8 mouse cellular contexts compared by ENCODE assay signal in genomic region chr5:142416070-142416775, GRCm38 (mm10). TPM values are rescaled to one million over a fixed set of nuclear protein-coding genes. Genes with fewer than 3 reads are reported as not detected.
A peak's percentile ranks its signal among the peaks of the same experiment; 100 is the strongest.
DNase-seq lines count a peak whose midpoint lies in the region; ATAC-seq lines count a peak whose summit lies in the region.
"Had no signal": no experiment of that assay in that cellular context is flagged by ENCODE, and none has a peak within 500 bp of the region (broad histone marks: within the 10 kb centered on the region; RNA-seq: fewer than 3 reads in every experiment).

No protein-coding gene starts in this region.

- no peak overlapping the region for H3K4me2 ChIP-seq in lung, embryonic 16.5 days (ENCODE audit: low read depth, low read length)
- H3K4me2 ChIP-seq in liver, embryonic 12.5 days = peak overlapping the region; percentile 51
- H3K4me2 ChIP-seq in stomach, embryonic 15.5 days = no peak overlapping the region
- H3K4me2 ChIP-seq: embryonic facial prominence, embryonic 12.5 days had no signal

- no peaks in the 10 kb centered on the region for H3K27me3 ChIP-seq in lung, embryonic 16.5 days (ENCODE audit: control insufficient read depth, insufficient read depth, low read depth, low read length)
- no peaks in the 10 kb centered on the region for H3K27me3 ChIP-seq in liver, embryonic 12.5 days (replicated peaks)
- no peaks in the 10 kb centered on the region for H3K27me3 ChIP-seq in stomach, embryonic 15.5 days (replicated peaks)
- H3K27me3 ChIP-seq: embryonic facial prominence, embryonic 12.5 days had no signal

- H3K9ac ChIP-seq in lung, embryonic 16.5 days (ENCODE audit: low read length) = 0 out of 2 replicates have a peak overlapping the region, but pooled peaks have one; percentile 12
- H3K9ac ChIP-seq in liver, embryonic 12.5 days = peak overlapping the region; percentile 27; the same call in 1 of the 2 replicates
- H3K9ac ChIP-seq in stomach, embryonic 15.5 days = no peak overlapping the region
- H3K9ac ChIP-seq: embryonic facial prominence, embryonic 12.5 days had no signal

- no peak for DNase-seq in lung, postnatal 14 days
- DNase-seq in embryo, embryonic 11 days = peak; percentile 42
- DNase-seq in kidney, adult 11 months = no peak
- no peak for DNase-seq in layer of hippocampus, adult 18-20 months (ENCODE audit: low spot score in 2 of 2)

- H3K27ac ChIP-seq in lung, embryonic 16.5 days (ENCODE audit: low read length) = peak overlapping the region; percentile 67; the same call in 1 of the 2 replicates
- H3K27ac ChIP-seq in liver, embryonic 12.5 days = peak overlapping the region; percentile 63
- H3K27ac ChIP-seq in stomach, embryonic 15.5 days = peak overlapping the region; percentile 52; the same call in 1 of the 2 replicates
- H3K27ac ChIP-seq: embryonic facial prominence, embryonic 12.5 days had no signal

- no peaks in the 10 kb centered on the region for H3K36me3 ChIP-seq in lung, embryonic 16.5 days (ENCODE audit: control insufficient read depth, insufficient read depth, low read length)
- peaks cover 25% of the 10 kb centered on the region for H3K36me3 ChIP-seq in liver, embryonic 12.5 days
- H3K36me3 ChIP-seq in stomach, embryonic 15.5 days = peaks cover 10% of the 10 kb centered on the region; the same call in 1 of the 2 replicates

- H3K4me1 ChIP-seq in lung, embryonic 16.5 days (replicated peaks; ENCODE audit: control insufficient read depth, insufficient read depth, low read length) = peaks cover 25% of the 10 kb centered on the region
- peaks cover 65% of the 10 kb centered on the region for H3K4me1 ChIP-seq in liver, embryonic 12.5 days
- H3K4me1 ChIP-seq in stomach, embryonic 15.5 days = peaks cover 11% of the 10 kb centered on the region

- H3K4me3 ChIP-seq in lung, embryonic 16.5 days (ENCODE audit: low read length) = no peak overlapping the region
- no peak overlapping the region for H3K4me3 ChIP-seq in liver, embryonic 12.5 days
- no peak overlapping the region for H3K4me3 ChIP-seq in stomach, embryonic 15.5 days (replicated peaks)
- H3K4me3 ChIP-seq: embryonic facial prominence, embryonic 12.5 days had no signal

- H3K9me3 ChIP-seq in lung, embryonic 16.5 days (ENCODE audit: control insufficient read depth, low read length) = no peaks in the 10 kb centered on the region
- no peaks in the 10 kb centered on the region for H3K9me3 ChIP-seq in liver, embryonic 12.5 days (replicated peaks)
- no peaks in the 10 kb centered on the region for H3K9me3 ChIP-seq in stomach, embryonic 15.5 days
- H3K9me3 ChIP-seq: embryonic facial prominence, embryonic 12.5 days had no signal

- ATAC-seq in lung, embryonic 16.5 days (ENCODE audit: low read depth) = peak; percentile 41; the same call in 1 of the 2 replicates
- peak; percentile 67 for ATAC-seq in liver, embryonic 12.5 days
- no peak for ATAC-seq in stomach, embryonic 15.5 days (ENCODE audit: insufficient read depth, low FRiP score, low read depth)

- WGBS in lung, embryonic 16.5 days = 13% methylated on average over 14 of the region's 14 CpGs
- WGBS in liver, embryonic 12.5 days (ENCODE audit: insufficient replicate concordance) = 10% methylated on average over 14 of the region's 14 CpGs
- WGBS in stomach, embryonic 15.5 days = 20% methylated on average over 14 of the region's 14 CpGs

RNA-seq across cellular contexts. Expression of gene Foxk1, which starts 14.9 kb away (rescaled TPM):
- 3.1 and 3.3 TPM in 2 replicates for polyA plus RNA-seq in lung, embryonic 16.5 days (2015; fragmentation: Nextera tagmentation; extraction: Ambion mirVana)
- polyA plus RNA-seq in liver, embryonic 12.5 days (2016; fragmentation: Nextera tagmentation; extraction: Ambion mirVana) = 3.1 and 4.1 TPM in 2 replicates
- 5.6 and 5.7 TPM in 2 replicates for polyA plus RNA-seq in stomach, embryonic 15.5 days (2015; fragmentation: Nextera tagmentation; extraction: Ambion mirVana)
- total RNA-seq in layer of hippocampus, adult 18-20 months (2021) = 10 to 100 TPM; 51.1 to 55.3 TPM

RNA-seq across cellular contexts. Expression of gene Ap5z1, which starts 47.5 kb away (rescaled TPM):
- 10.0 and 10.3 TPM in 2 replicates for polyA plus RNA-seq in lung, embryonic 16.5 days (2015; fragmentation: Nextera tagmentation; extraction: Ambion mirVana)
- polyA plus RNA-seq in liver, embryonic 12.5 days (2016; fragmentation: Nextera tagmentation; extraction: Ambion mirVana) = 6.8 and 7.4 TPM in 2 replicates
- 8.5 and 9.4 TPM in 2 replicates for polyA plus RNA-seq in stomach, embryonic 15.5 days (2015; fragmentation: Nextera tagmentation; extraction: Ambion mirVana)
- 10 to 100 TPM; 21.1 to 23.4 TPM for total RNA-seq in layer of hippocampus, adult 18-20 months (2021)
